In genomic region chr16:14292205-14293199, GRCm38 (mm10) we compare ENCODE assay signal across 8 mouse cellular contexts. TPM values are rescaled to one million over a fixed set of nuclear protein-coding genes. Genes with fewer than 3 reads are reported as not detected.
DNase-seq lines count a peak whose midpoint lies in the region; ATAC-seq lines count a peak whose summit lies in the region.

No protein-coding gene starts in this region.

- H3K4me3 ChIP-seq in intestine, embryonic 16.5 days (ENCODE audit: low read length): peak overlapping the region; percentile 40
- no peak overlapping the region for H3K4me3 ChIP-seq in midbrain, embryonic 11.5 days (ENCODE audit: low read depth, low read length)

- no peaks in the 10 kb centered on the region for H3K9me3 ChIP-seq in intestine, embryonic 16.5 days (ENCODE audit: control insufficient read depth, low read length)
- no peaks in the 10 kb centered on the region for H3K9me3 ChIP-seq in midbrain, embryonic 11.5 days (ENCODE audit: control insufficient read depth, low read length)

- peak overlapping the region; percentile 61 for H3K9ac ChIP-seq in intestine, embryonic 16.5 days (ENCODE audit: low read depth, low read length)
- no peak overlapping the region for H3K9ac ChIP-seq in midbrain, embryonic 11.5 days (ENCODE audit: low read length)

- ATAC-seq in intestine, embryonic 16.5 days: peak; percentile 68
- peak; percentile 27; the same call in 1 of the 2 replicates for ATAC-seq in midbrain, embryonic 11.5 days (ENCODE audit: low FRiP score)

- H3K4me2 ChIP-seq in intestine, embryonic 16.5 days (ENCODE audit: low read depth, low read length): peak overlapping the region; percentile 55
- H3K4me2 ChIP-seq in midbrain, embryonic 11.5 days: peak overlapping the region; percentile 30; the same call in 1 of the 2 replicates

- H3K27ac ChIP-seq in intestine, embryonic 16.5 days (ENCODE audit: low read length): peak overlapping the region; percentile 88
- no peak overlapping the region for H3K27ac ChIP-seq in midbrain, embryonic 11.5 days (ENCODE audit: low read depth, low read length)

- peak; percentile 30 to 61 for DNase-seq in adrenal gland, adult (ENCODE audit: inconsistent age in 2 of 2, low spot score in 1 of 2)
- DNase-seq in adrenal gland, adult 8-10 months: no peak
- peak; percentile 19 for DNase-seq in right cerebral cortex, postnatal 14 days
- DNase-seq in right cerebral cortex, adult 18-20 months: no peak
- DNase-seq in midbrain, embryonic 11.5 days (ENCODE audit: low spot score, missing footprints): peak; percentile 82
- no peak for DNase-seq in c-Kit-positive CD71-positive TER-119-positive erythroid progenitor cells, embryonic 14.5 days (ENCODE audit: low spot score)
- no peak for DNase-seq in frontal cortex, postnatal 14 days (ENCODE audit: low spot score in 2 of 2)

- H3K27me3 ChIP-seq in intestine, embryonic 16.5 days (replicated peaks; ENCODE audit: control insufficient read depth, insufficient read depth, low read length): no peaks in the 10 kb centered on the region
- peaks cover 7% of the 10 kb centered on the region for H3K27me3 ChIP-seq in midbrain, embryonic 11.5 days (ENCODE audit: control insufficient read depth, insufficient read depth, low read length)

- no peaks in the 10 kb centered on the region for H3K36me3 ChIP-seq in intestine, embryonic 16.5 days (ENCODE audit: control insufficient read depth, insufficient read depth, low read length)
- H3K36me3 ChIP-seq in midbrain, embryonic 11.5 days (ENCODE audit: control insufficient read depth, insufficient read depth, low read length): no peaks in the 10 kb centered on the region

- H3K4me1 ChIP-seq in intestine, embryonic 16.5 days (ENCODE audit: control insufficient read depth, insufficient read depth, low read length): peaks cover 5% of the 10 kb centered on the region
- H3K4me1 ChIP-seq in midbrain, embryonic 11.5 days (ENCODE audit: control insufficient read depth, insufficient read depth, low read length): 0 out of 2 replicates have a peak, but pooled peaks cover 2% of the 10 kb centered on the region

- WGBS in intestine, embryonic 16.5 days: 7% methylated on average over 31 of the region's 31 CpGs
- WGBS in midbrain, embryonic 11.5 days: 17% methylated on average over 31 of the region's 31 CpGs

RNA-seq across cellular contexts. Expression of gene Myh11, which starts 1.3 kb away (rescaled TPM):
- total RNA-seq in adrenal gland, adult 8-10 months (2022): 1 to 10 TPM; 4.4 to 5.6 (median 5.1) TPM
- polyA plus RNA-seq in intestine, embryonic 16.5 days (2015; fragmentation: Nextera tagmentation; extraction: Ambion mirVana): 140 and 148 TPM in 2 replicates
- polyA plus RNA-seq in midbrain, embryonic 11.5 days (2014; fragmentation: Nextera tagmentation; extraction: Ambion mirVana): 0.18 and 0.26 TPM in 2 replicates

RNA-seq across cellular contexts. Expression of gene Fopnl, which starts 24.7 kb away (rescaled TPM):
- total RNA-seq in adrenal gland, adult 8-10 months (2022): 10 to 100 TPM; 58.9 to 66.4 (median 62.7) TPM
- polyA plus RNA-seq in intestine, embryonic 16.5 days (2015; fragmentation: Nextera tagmentation; extraction: Ambion mirVana): 106 and 115 TPM in 2 replicates
- polyA plus RNA-seq in midbrain, embryonic 11.5 days (2014; fragmentation: Nextera tagmentation; extraction: Ambion mirVana): 174 and 194 TPM in 2 replicates

Comparison
In these comparisons a context has a peak if more than half of its experiments do, and no peak if none do; other contexts are left out.
1. DNase-seq: peak in adrenal gland, adult (2 of 2), right cerebral cortex, postnatal 14 days (single experiment) and midbrain, embryonic 11.5 days (single experiment); none in adrenal gland, adult 8-10 months (single experiment), right cerebral cortex, adult 18-20 months (single experiment), c-Kit-positive CD71-positive TER-119-positive erythroid progenitor cells, embryonic 14.5 days (single experiment) and frontal cortex, postnatal 14 days (0 of 2).
2. RNA of gene Myh11, which starts 1.3 kb away (polyA plus RNA-seq): 140 to 148 TPM in intestine, embryonic 16.5 days; 0.18 to 0.26 TPM in midbrain, embryonic 11.5 days; every median in the first group is over 100 times any median in the second.